Comparison of ENCODE assay signal across 16 mouse cellular contexts in genomic region chr11:117418939-117419338, GRCm38 (mm10).
DNase-seq lines count a peak whose midpoint lies in the region; ATAC-seq lines count a peak whose summit lies in the region.
"Had no signal": no experiment of that assay in that cellular context is flagged by ENCODE, and none has a peak within 500 bp of the region (broad histone marks: within the 10 kb centered on the region; RNA-seq: fewer than 3 reads in every experiment).

No protein-coding gene starts in this region.

- no peak overlapping the region for H3K4me3 ChIP-seq in embryonic facial prominence, embryonic 15.5 days (replicated peaks)
- no peak overlapping the region for H3K4me3 ChIP-seq in heart, embryonic 14.5 days (ENCODE audit: control insufficient read depth in 1 of 2, insufficient read depth in 1 of 2, low read depth in 1 of 2, low read length in 2 of 2)
- no peak overlapping the region for H3K4me3 ChIP-seq in limb, embryonic 15.5 days
- no peak overlapping the region for H3K4me3 ChIP-seq in forebrain, embryonic 13.5 days
- H3K4me3 ChIP-seq: forebrain, embryonic 15.5 days; neural tube, embryonic 12.5 days had no signal

- peak; percentile 77; the same call in 1 of the 2 replicates for ATAC-seq in embryonic facial prominence, embryonic 15.5 days (ENCODE audit: insufficient number of reproducible peaks, low FRiP score, low TSS enrichment, low read depth)
- ATAC-seq in heart, embryonic 14.5 days (ENCODE audit: insufficient number of reproducible peaks, insufficient read depth, low FRiP score, low read depth): 0 out of 2 replicates have a peak, but pooled peaks have one; percentile 29
- no peak for ATAC-seq in limb, embryonic 15.5 days (ENCODE audit: insufficient number of reproducible peaks, low FRiP score, low TSS enrichment, low read depth)
- no peak for ATAC-seq in forebrain, embryonic 13.5 days
- ATAC-seq: forebrain, embryonic 15.5 days; hindbrain, embryonic 16.5 days had no signal

- peaks cover 11% of the 10 kb centered on the region for H3K27me3 ChIP-seq in embryonic facial prominence, embryonic 15.5 days
- H3K27me3 ChIP-seq in heart, embryonic 14.5 days (ENCODE audit: control insufficient read depth, insufficient read depth, low read length): peaks cover 34% of the 10 kb centered on the region
- H3K27me3 ChIP-seq in limb, embryonic 15.5 days: peaks cover 17% of the 10 kb centered on the region
- H3K27me3 ChIP-seq in forebrain, embryonic 13.5 days: peaks cover 22% of the 10 kb centered on the region

- DNase-seq in gastrocnemius, adult 18-20 months (ENCODE audit: low spot score): peak; percentile 69
- DNase-seq in gastrocnemius, postnatal 10 days: no peak
- no peak for DNase-seq in left cerebral cortex, postnatal 25 days (ENCODE audit: low spot score in 2 of 2)
- no peak for DNase-seq in lung, postnatal 36 days
- DNase-seq: cerebellum, postnatal 36 days; kidney, postnatal 25 days; lung, embryonic 14.5 days; right cerebral cortex, adult 18-20 months had no signal

- peaks cover 47% of the 10 kb centered on the region for H3K4me1 ChIP-seq in embryonic facial prominence, embryonic 15.5 days
- H3K4me1 ChIP-seq in heart, embryonic 14.5 days (ENCODE audit: control insufficient read depth in 2 of 2, insufficient read depth in 2 of 2, low read length in 2 of 2): peaks cover 18 to 21% of the 10 kb centered on the region in 2 experiments
- peaks cover 54% of the 10 kb centered on the region for H3K4me1 ChIP-seq in limb, embryonic 15.5 days
- peaks cover 23% of the 10 kb centered on the region for H3K4me1 ChIP-seq in forebrain, embryonic 13.5 days

- WGBS in embryonic facial prominence, embryonic 15.5 days: 26% methylated on average over 3 of the region's 3 CpGs
- WGBS in heart, embryonic 14.5 days: 46% methylated on average over 3 of the region's 3 CpGs
- 31% methylated on average over 3 of the region's 3 CpGs for WGBS in limb, embryonic 15.5 days
- WGBS in forebrain, embryonic 13.5 days: 93% methylated on average over 3 of the region's 3 CpGs

- intact Hi-C loops in left cerebral cortex, postnatal 25 days (cut with DNase I): no loop called here

- no peaks in the 10 kb centered on the region for H3K36me3 ChIP-seq in embryonic facial prominence, embryonic 15.5 days
- H3K36me3 ChIP-seq in heart, embryonic 14.5 days (ENCODE audit: control insufficient read depth, insufficient read depth, low read length): no peaks in the 10 kb centered on the region
- no peaks in the 10 kb centered on the region for H3K36me3 ChIP-seq in limb, embryonic 15.5 days
- H3K36me3 ChIP-seq in forebrain, embryonic 13.5 days (ENCODE audit: poor library complexity, severe bottlenecking): no peaks in the 10 kb centered on the region
- H3K36me3 ChIP-seq: forebrain, embryonic 15.5 days; G1E; neural tube, embryonic 12.5 days had no signal

- no peak overlapping the region for H3K4me2 ChIP-seq in embryonic facial prominence, embryonic 15.5 days (replicated peaks)
- H3K4me2 ChIP-seq in heart, embryonic 14.5 days (ENCODE audit: low read length): no peak overlapping the region
- H3K4me2 ChIP-seq in limb, embryonic 15.5 days: no peak overlapping the region
- H3K4me2 ChIP-seq in forebrain, embryonic 13.5 days: no peak overlapping the region
- H3K4me2 ChIP-seq: forebrain, embryonic 15.5 days; lung, embryonic 14.5 days; neural tube, embryonic 12.5 days had no signal

- H3K9ac ChIP-seq in embryonic facial prominence, embryonic 15.5 days: no peak overlapping the region
- no peak overlapping the region for H3K9ac ChIP-seq in heart, embryonic 14.5 days (ENCODE audit: low read length)
- no peak overlapping the region for H3K9ac ChIP-seq in limb, embryonic 15.5 days
- no peak overlapping the region for H3K9ac ChIP-seq in forebrain, embryonic 13.5 days
- H3K9ac ChIP-seq: forebrain, embryonic 15.5 days; lung, embryonic 14.5 days; neural tube, embryonic 12.5 days had no signal

- no peaks in the 10 kb centered on the region for H3K9me3 ChIP-seq in embryonic facial prominence, embryonic 15.5 days (replicated peaks)
- 0 out of 2 replicates have a peak, but pooled peaks cover 3% of the 10 kb centered on the region for H3K9me3 ChIP-seq in heart, embryonic 14.5 days (ENCODE audit: control insufficient read depth, low read length)
- H3K9me3 ChIP-seq in limb, embryonic 15.5 days: no peaks in the 10 kb centered on the region
- no peaks in the 10 kb centered on the region for H3K9me3 ChIP-seq in forebrain, embryonic 13.5 days (replicated peaks)
- H3K9me3 ChIP-seq: forebrain, embryonic 15.5 days; G1E; neural tube, embryonic 12.5 days had no signal

- H3K27ac ChIP-seq in embryonic facial prominence, embryonic 15.5 days (replicated peaks): peak overlapping the region; percentile 12
- no peak overlapping the region for H3K27ac ChIP-seq in heart, embryonic 14.5 days (replicated peaks in 1 of 2; ENCODE audit: control insufficient read depth in 1 of 2, insufficient read depth in 1 of 2, low read depth in 2 of 2, low read length in 2 of 2)
- peak overlapping the region; percentile 57; the same call in 1 of the 2 replicates for H3K27ac ChIP-seq in limb, embryonic 15.5 days
- no peak overlapping the region for H3K27ac ChIP-seq in forebrain, embryonic 13.5 days
- H3K27ac ChIP-seq: forebrain, embryonic 15.5 days; neural tube, embryonic 12.5 days had no signal

Comparison
In these comparisons a context has a peak if more than half of its experiments do, and no peak if none do; other contexts are left out.
1. ATAC-seq: peak in embryonic facial prominence, embryonic 15.5 days (single experiment) and heart, embryonic 14.5 days (single experiment); none in limb, embryonic 15.5 days (single experiment) and forebrain, embryonic 13.5 days (single experiment).
2. H3K27ac ChIP-seq: peak in embryonic facial prominence, embryonic 15.5 days (single experiment) and limb, embryonic 15.5 days (single experiment); none in heart, embryonic 14.5 days (0 of 2) and forebrain, embryonic 13.5 days (single experiment).